Mouse (Mus musculus) embryo, embryonic 10.5 days (tissue): ENCODE data around the gene Brpf1.

Experiments
- DNase-seq: peaks from one replicate; pipeline ENCODE4 v3.0.0-alpha.2; 2015; ENCODE audit warnings: low spot score

The Brpf1 gene

DNA sequence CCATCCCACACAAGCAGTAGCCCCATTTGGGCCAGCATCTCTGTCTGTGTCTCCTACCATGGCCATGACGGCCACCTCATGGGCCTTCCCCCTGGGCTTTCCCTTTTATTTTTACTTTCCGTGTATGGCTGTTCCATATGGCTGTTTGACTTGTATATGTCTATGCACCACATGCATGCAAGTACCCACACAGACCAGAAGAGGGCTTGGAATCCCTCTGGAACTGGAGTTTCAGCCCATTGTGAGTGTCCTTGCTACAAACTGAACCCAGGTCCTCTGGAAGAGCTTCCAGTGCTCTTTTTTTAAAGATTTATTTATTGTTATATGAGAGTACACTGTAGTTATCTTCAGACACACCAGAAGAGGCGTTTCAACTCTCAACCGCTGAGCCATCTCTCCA is 54.5 kb downstream of the Brpf1 start:
- no peak for DNase-seq

DNA sequence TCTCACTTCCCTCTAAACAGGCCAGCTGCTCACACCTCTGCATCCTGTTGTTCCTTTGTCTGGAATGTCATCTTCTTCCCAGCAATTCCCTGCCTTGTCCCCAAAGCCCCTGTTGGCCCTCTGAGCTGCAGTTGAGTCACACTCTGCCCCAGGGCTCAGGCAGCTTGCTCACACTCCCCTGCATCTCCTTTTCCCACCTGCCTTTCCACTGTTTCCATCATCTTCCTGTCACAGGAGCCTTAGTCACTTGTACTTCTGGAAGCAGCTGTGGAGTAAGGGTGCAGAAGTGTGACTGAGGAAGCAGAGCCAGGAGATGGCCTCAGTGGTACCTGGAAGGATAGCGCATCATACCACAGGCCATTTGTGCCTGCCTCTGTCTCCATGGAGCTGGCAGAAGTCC is 55.3 kb downstream of the Brpf1 start:
- no peak for DNase-seq

DNA sequence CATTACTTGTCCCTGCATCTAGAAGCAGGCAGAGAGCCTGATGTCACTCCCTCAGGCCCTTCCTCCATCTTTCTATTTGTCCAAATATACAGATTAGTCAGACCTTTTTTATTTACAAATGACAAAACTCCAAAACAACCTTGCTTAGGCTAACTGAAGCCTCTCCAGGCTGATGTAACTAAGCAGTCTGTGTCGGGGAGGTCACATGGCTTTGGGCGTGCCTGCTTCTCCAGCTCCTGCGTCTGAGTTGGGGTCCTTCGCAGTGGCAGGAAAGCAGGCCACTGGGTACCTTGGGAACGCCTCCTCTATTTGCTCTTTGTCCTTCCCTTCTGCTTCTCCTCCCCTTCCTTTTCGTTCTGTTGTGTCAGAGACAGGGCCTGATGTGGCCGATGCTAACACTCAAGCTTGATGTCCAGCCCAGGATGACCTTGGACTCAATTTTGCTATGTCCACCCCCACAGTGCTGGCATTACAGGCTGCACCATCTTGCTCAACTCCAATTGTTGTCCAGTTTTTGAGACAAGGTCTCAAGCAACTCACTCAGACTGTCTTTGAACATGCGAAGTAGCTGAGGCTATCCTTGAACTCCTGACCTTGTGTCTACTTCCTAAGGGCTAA is 57.7 kb downstream of the Brpf1 start:
- no peak for DNase-seq

DNA sequence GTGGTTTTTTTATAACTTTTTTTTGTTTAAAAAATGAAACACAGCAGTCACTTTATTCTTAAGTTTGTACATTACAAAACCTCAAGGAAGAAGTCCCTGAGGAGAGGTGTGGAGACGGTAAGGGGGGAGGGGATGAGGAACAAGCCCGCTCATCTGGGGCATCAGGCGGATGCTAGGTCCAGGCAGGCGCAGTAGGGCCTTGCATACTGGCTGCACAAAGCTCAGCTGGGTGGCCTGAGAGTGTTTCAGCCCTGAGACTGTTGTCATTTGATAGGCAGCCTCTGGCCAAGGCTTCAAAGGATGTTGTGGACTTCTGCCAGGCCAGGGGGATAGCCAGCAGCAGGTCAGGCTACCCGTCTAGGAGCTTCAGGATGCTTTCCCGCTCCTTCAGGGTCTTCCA is 59.7 kb downstream of the Brpf1 start:
- DNase-seq: no peak

DNA sequence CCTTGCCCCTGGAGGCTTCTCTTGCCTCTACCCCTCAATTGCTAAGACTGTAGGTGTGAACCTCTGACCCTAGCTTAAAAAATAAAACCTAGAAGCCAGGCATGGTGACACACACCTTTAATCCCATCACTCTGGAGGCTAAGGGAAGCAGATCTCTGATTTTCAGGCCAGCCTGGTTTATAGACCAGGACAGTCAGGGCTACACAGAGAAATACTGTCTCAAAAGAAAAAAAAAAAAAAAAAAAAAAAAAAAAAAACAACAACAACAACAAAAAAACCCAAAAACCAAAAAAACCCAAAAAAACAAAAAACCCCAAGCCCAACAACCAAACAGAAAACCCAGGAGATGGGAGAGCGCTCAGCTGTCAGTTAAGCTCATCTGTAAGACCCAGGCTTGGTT is 60.6 kb downstream of the Brpf1 start:
- no peak for DNase-seq

DNA sequence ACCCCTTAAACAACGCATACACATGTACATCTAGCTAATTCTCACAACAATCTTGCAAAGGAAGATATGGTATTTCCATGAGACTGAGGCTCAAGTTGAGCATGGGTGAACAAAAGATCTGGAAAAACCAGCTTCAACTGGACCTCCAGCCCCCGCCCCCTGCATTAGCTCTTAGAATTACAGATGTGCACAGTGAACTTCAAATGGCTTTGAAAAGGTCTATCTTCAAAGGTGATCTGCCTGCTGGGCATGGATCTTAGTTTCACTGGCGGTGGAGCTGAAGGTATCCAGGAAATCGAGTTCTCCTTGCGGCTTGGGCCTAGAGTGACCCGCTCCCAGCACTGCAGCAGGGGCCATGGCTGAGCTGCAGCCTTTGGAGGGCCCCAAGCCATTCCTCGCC is 61.2 kb downstream of the Brpf1 start:
- DNase-seq: no peak

DNA sequence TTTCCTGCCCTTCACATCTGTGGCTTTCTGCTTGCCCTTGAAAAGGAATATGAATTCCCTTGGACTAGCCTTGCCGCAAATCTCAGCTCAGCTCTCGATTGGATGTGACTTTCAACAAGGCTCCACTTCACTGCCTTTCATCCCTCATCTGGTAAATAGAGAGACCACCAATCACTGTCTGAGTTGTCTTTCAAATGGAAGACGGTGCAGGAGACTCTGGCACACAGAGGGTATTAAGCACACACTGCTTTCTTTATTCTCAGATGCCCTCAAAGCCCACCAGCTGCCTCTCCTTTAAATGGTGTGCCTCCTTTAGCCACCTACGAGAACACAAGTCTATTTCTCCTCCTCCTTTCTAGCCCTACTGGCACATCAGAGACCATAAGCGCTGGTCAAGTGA is 61.6 kb downstream of the Brpf1 start:
- no peak for DNase-seq

DNA sequence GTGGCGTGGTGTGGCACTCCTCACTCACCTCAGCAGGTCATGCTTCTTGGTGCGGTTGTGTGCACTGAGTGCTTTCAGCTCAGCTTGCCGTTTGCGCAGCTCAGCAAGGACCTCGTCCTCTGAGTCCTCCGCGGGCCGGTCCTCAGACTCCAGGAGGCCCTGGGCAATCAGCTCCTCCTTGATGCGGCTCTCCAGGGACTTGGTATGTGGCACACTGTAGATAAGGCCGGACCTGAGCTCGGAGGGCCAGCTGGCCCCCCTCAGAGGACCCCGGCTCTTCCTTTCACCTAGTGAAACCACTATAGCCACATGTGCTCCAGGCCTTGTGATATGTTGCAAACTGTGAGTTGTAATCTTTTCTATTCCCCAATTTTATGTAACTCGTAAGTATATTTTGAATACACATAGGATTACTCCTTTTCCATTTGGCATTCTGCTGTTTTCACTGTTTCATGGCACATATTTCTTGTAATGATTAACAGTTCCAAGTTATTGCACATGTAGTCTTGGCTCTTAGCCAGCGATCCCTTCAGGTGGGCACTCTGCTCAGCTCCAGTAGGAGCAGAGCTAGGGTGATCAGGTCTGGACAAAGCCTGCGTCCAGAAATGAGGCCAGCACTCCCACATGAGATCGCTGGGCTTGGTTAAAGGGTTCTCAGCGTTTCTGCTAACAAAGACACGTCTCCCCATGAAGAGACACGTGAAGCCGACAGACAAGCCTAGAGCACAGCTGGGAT is 63.4 kb downstream of the Brpf1 start:
- no peak for DNase-seq

DNA sequence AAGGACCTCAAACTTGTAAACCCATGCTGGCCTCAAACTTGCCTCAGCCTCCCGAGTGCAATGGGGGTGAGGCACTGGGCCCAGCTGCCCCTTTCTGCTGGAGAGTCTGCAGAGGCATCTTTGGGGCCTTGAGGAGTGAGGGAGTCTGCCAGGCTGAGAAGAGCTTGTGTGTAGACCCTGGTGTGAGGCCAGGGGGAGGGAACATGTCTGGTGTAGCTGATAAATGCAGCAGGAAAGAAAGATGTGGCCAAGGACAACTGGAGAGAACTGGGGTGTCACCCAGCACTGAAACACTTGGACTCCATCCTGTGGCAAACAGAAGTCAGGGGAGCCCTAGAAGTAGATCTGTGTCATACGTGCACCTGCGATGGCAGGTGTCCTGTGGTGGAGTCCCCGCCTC is 66.6 kb downstream of the Brpf1 start:
- no peak for DNase-seq
